Mouse (Mus musculus): ENCODE data around the gene Acot8.

The Acot8 gene

GRCm38 (mm10) chr2:164784869-164785420 lies 19.7 kb downstream of the Acot8 start:
- no peak for DNase-seq (ENCODE audit: inconsistent age in 2 of 2, low spot score in 1 of 2)

GRCm38 (mm10) chr2:164783926-164784581 lies 20.6 kb downstream of the Acot8 start:
- DNase-seq (ENCODE audit: inconsistent age in 2 of 2, low spot score in 1 of 2): no peak

GRCm38 (mm10) chr2:164781876-164782275 lies 22.8 kb downstream of the Acot8 start:
- DNase-seq (ENCODE audit: inconsistent age in 2 of 2, low spot score in 1 of 2): no peak

- DNase-seq (ENCODE audit: inconsistent age in 2 of 2, low spot score in 1 of 2): no peak
Observed at GRCm38 (mm10) chr2:164779481-164780086, 25.1 kb downstream of the Acot8 start, which contains the start of gene Tnnc2. TSS of gene Tnnc2 (minus strand) at chr2:164779967.

- DNase-seq (ENCODE audit: inconsistent age in 2 of 2, low spot score in 1 of 2): no peak
Observed at GRCm38 (mm10) chr2:164778809-164779208, 25.9 kb downstream of the Acot8 start.

- no peak for DNase-seq (ENCODE audit: inconsistent age in 2 of 2, low spot score in 1 of 2)
Observed at GRCm38 (mm10) chr2:164778015-164778287, 26.7 kb downstream of the Acot8 start.

- no peak for DNase-seq (ENCODE audit: inconsistent age in 2 of 2, low spot score in 1 of 2)
Observed at GRCm38 (mm10) chr2:164777246-164778014, 27.3 kb downstream of the Acot8 start.

GRCm38 (mm10) chr2:164776801-164777200 lies 27.9 kb downstream of the Acot8 start:
- DNase-seq (ENCODE audit: inconsistent age in 2 of 2, low spot score in 1 of 2): no peak

- DNase-seq (ENCODE audit: inconsistent age in 2 of 2, low spot score in 1 of 2): no peak
Observed at GRCm38 (mm10) chr2:164776130-164776529, 28.6 kb downstream of the Acot8 start.

- no peak for DNase-seq (ENCODE audit: inconsistent age in 2 of 2, low spot score in 1 of 2)
Observed at GRCm38 (mm10) chr2:164773989-164774364, 30.7 kb downstream of the Acot8 start.

GRCm38 (mm10) chr2:164773229-164773988 lies 31.3 kb downstream of the Acot8 start:
- DNase-seq (ENCODE audit: inconsistent age in 2 of 2, low spot score in 1 of 2): no peak

GRCm38 (mm10) chr2:164771123-164771522 lies 33.6 kb downstream of the Acot8 start:
- DNase-seq (ENCODE audit: inconsistent age in 2 of 2, low spot score in 1 of 2): no peak

GRCm38 (mm10) chr2:164770279-164770678 lies 34.4 kb downstream of the Acot8 start:
- DNase-seq (ENCODE audit: inconsistent age in 2 of 2, low spot score in 1 of 2): no peak

- DNase-seq (ENCODE audit: inconsistent age in 2 of 2, low spot score in 1 of 2): peak; percentile 98 to 99
Observed at GRCm38 (mm10) chr2:164769258-164770037, 35.2 kb downstream of the Acot8 start, which contains the start of gene Ube2c. TSS of gene Ube2c (plus strand) at chr2:164769898.

- DNase-seq (ENCODE audit: inconsistent age in 2 of 2, low spot score in 1 of 2): peak in 1 of 2 experiments; percentile 74
Observed at GRCm38 (mm10) chr2:164767812-164768540, 36.7 kb downstream of the Acot8 start.

GRCm38 (mm10) chr2:164765841-164766240 lies 38.8 kb downstream of the Acot8 start:
- DNase-seq (ENCODE audit: inconsistent age in 2 of 2, low spot score in 1 of 2): no peak

GRCm38 (mm10) chr2:164762593-164762992 lies 42.1 kb downstream of the Acot8 start:
- no peak for DNase-seq (ENCODE audit: inconsistent age in 2 of 2, low spot score in 1 of 2)

- DNase-seq (ENCODE audit: inconsistent age in 2 of 2, low spot score in 1 of 2): no peak
Observed at GRCm38 (mm10) chr2:164761971-164762370, 42.7 kb downstream of the Acot8 start.

- no peak for DNase-seq (ENCODE audit: inconsistent age in 2 of 2, low spot score in 1 of 2)
Observed at GRCm38 (mm10) chr2:164761502-164761901, 43.2 kb downstream of the Acot8 start.

All from adrenal gland, adult (tissue).